Mouse (Mus musculus) monocyte, adult 59 days (primary cell): Measurements from ENCODE around the gene Tmem139. TPM values are rescaled to one million over a fixed set of nuclear protein-coding genes. Genes with fewer than 3 reads are reported as not detected.

Source experiments
- total RNA-seq, 2 experiments: library from RNA; stranded (reverse); gene quantifications; one replicate each; pipeline ENCODE4 v1.2.4; 2023

The Tmem139 gene
- not detected for total RNA-seq

DNA sequence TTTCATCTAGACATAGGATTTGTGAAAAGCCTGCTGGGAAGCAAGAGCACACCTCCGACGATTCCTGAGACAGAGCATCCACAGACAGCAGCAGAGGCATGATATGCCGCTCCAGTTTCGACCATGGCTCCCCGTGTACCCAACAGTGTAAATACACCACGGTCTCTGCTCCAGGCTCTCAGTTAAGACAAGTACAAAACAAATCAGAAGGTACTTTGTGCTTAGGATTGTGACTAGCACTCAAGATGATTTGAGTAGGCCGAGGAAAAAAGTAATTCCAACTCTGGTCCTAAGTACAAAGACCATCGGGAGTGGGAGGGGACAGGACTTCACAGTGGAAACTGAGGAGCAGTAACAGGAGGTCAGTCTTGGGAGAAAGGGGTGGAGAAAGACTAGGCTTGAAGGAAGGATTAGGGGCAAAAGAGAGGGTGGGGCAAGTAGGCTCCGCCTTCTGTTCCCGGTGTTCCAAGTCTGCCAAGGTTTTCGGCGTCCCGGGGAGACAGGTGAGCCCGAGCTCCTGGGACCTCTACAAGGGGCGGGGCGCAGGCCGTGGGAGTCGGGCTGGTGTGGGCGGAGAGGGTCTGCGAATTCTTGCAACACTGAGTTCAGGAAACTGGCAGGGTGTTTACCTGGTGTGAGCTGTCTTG, at the start of gene Tmem139:
TSS of gene Tmem139 (plus strand) at position 447 of the 647 bp plus-strand sequence.

DNA sequence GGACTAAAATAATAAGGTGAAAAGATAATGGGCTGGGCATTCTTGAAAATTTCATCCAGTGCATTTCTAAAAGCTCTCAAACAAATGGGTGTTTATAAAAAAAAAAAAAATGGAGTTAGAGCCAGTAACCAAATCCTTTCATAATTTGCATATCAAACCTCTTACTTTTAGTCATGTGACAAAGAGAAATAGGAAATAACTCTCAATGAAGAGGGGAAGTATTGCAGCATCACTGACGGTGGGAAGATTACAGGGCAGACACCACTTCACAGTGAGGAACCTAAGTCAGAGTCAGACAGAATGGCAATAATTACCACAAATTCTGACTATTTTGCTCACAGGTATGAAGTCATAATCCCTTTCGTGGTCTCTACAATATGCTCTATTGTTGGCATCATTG, 46.7 kb upstream of the Tmem139 start, which contains the start of gene Tas2r144:
TSS of gene Tas2r144 (plus strand) at position 301 of the 400 bp plus-strand sequence.

DNA sequence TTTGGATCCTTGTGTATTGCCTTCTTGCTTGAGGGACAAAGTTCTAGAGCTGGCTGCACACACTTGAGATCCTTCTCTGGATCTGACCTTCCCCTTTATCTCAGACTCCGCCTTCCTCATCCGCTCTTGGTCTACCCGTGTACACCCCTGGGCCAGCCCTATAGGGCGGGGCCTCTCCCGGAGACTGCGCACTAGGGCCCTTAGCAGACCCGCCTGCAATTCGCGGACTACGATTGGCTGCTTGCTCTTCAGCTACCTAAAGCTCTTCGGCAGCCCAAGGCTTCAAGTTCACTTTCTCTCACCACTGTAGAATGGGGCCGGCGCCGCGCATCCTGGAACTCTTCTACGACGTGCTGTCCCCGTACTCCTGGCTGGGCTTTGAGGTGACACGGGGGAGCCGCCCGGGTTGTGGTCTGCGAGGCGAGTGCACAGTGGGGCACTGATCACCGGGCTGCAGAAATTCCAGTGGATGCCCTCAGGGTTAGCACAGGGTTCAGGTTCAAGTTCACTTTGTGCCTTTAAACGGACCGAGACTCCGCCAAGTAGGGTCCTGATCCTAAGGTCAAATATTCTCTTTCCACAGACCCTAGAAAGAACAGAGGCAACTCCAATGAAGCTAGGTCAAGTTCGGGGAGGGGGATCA, 15.9 kb upstream of the Tmem139 start, which contains the start of gene Gstk1:
TSS of gene Gstk1 (plus strand) at position 225 of the 643 bp plus-strand sequence.

GRCm38 (mm10) chr6:42264626-42265312, 3.0 kb downstream of the Tmem139 start, which contains the start of gene Casp2:
TSS of gene Casp2 (plus strand) at chr6:42264985.

DNA sequence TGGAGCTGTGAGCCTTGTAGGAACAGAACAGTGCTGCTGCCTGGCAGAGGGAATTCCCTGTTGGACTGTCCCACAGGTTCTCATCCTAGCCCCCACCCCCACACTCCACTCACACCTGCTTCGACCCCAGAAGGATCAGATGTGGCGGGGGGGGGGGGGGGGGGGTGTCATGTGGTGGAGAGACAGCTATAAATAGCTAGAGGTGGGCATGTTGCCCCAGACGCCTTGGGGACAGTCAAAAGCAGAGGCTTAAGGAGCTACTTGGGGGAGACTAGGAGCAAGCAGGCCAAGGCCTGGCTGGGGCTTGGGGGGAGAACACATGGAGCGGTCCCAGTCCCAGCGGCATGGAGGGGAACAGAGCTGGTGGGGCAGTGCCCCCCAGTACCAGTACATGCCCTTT, 24.7 kb downstream of the Tmem139 start, which contains the start of gene Clcn1:
TSS of gene Clcn1 (plus strand) at position 238 of the 400 bp plus-strand sequence.

Other genes with a start within 250 kb of the Tmem139 start
- gene Sva, start 223.6 kb upstream of the Tmem139 start, total RNA-seq = not detected
- not detected for gene Tas2r139, start 121.0 kb upstream of the Tmem139 start, total RNA-seq
- not detected for gene Tas2r144, start 46.6 kb upstream of the Tmem139 start, total RNA-seq
- 10 to 100 TPM; 13.0 to 15.5 TPM for gene Gstk1, start 16.0 kb upstream of the Tmem139 start, total RNA-seq
- 100 to 1,000 TPM in 1 of 2 experiments, 10 to 100 TPM in 1; 95.1 to 103 TPM for gene Casp2, start 3.0 kb downstream of the Tmem139 start, total RNA-seq
- gene Clcn1, start 24.7 kb downstream of the Tmem139 start, total RNA-seq = under 1 TPM; 0.39 to 0.86 TPM
- gene Fam131b, start 62.7 kb downstream of the Tmem139 start, total RNA-seq = under 1 TPM in 1 of 2 experiments, not detected in 1; 0.12 TPM
- 100 to 1,000 TPM; 586 to 636 TPM for gene Zyx, start 87.7 kb downstream of the Tmem139 start, total RNA-seq
- under 1 TPM in 1 of 2 experiments, not detected in 1; 0.24 TPM for gene Epha1, start 111.3 kb downstream of the Tmem139 start, total RNA-seq
- gene Tas2r143, start 138.3 kb downstream of the Tmem139 start, total RNA-seq = 1 to 10 TPM in 1 of 2 experiments, under 1 TPM in 1; 0.97 to 1.7 TPM
- 1 to 10 TPM; 1.2 to 1.5 TPM for gene Tas2r135, start 143.5 kb downstream of the Tmem139 start, total RNA-seq
- gene Tas2r126, start 172.6 kb downstream of the Tmem139 start, total RNA-seq = 1 to 10 TPM in 1 of 2 experiments, under 1 TPM in 1; 0.73 to 1.6 TPM
- gene Olfr458, start 203.2 kb downstream of the Tmem139 start, total RNA-seq = not detected
- not detected for gene Olfr457, start 214.4 kb downstream of the Tmem139 start, total RNA-seq
- not detected for gene Olfr456, start 225.2 kb downstream of the Tmem139 start, total RNA-seq